Mouse (Mus musculus) kidney, embryonic 14.5 days (tissue): Measurements from ENCODE around the gene Gm36210. TPM values are rescaled to one million over a fixed set of nuclear protein-coding genes. Genes with fewer than 3 reads are reported as not detected.
A peak's percentile ranks its signal among the peaks of the same experiment; 100 is the strongest.

Experiments used
- ATAC-seq: fragments of 200-750 bp; cut with Nextera tagmentation; 2 replicates; pipeline ENCODE4 v1.8.0; 2017; ENCODE audit warnings: moderate number of reproducible peaks, mild to moderate bottlenecking, moderate TSS enrichment, moderate library complexity; ENCODE audit not compliant: low FRiP score, low TSS enrichment
- H3K27ac ChIP-seq: fragments of 300-500 bp; sonication (generic); 2 replicates; pipeline ENCODE4 v1.5.1; 2014; ENCODE audit warnings: low read depth, mild to moderate bottlenecking, low read length, moderate library complexity, mixed read lengths
- H3K27me3 ChIP-seq: fragments of 300-500 bp; sonication (generic); 2 replicates; pipeline ENCODE4 v1.6.1; 2014; ENCODE audit warnings: mild to moderate bottlenecking, low read length; ENCODE audit not compliant: control insufficient read depth, insufficient read depth
- H3K36me3 ChIP-seq: fragments of 300-500 bp; sonication (generic); 2 replicates; pipeline ENCODE4 v1.6.1; 2014; ENCODE audit warnings: low read length, mixed read lengths; ENCODE audit not compliant: control insufficient read depth, insufficient read depth
- H3K4me1 ChIP-seq: fragments of 300-500 bp; sonication (generic); 2 replicates; pipeline ENCODE4 v1.6.1; 2014; ENCODE audit warnings: low read length, mixed read lengths; ENCODE audit not compliant: control insufficient read depth, insufficient read depth
- H3K4me2 ChIP-seq: fragments of 300-500 bp; sonication (generic); replicated peaks from 2 replicates; pipeline ENCODE4 v1.6.1; 2014; ENCODE audit warnings: low read depth, mild to moderate bottlenecking, low read length
- H3K4me3 ChIP-seq: fragments of 300-500 bp; sonication (generic); 2 replicates; pipeline ENCODE4 v1.5.1; 2014; ENCODE audit warnings: mild to moderate bottlenecking, low read length
- H3K9ac ChIP-seq: fragments of 300-500 bp; sonication (generic); 2 replicates; pipeline ENCODE4 v1.6.1; 2014; ENCODE audit warnings: low read depth, mild to moderate bottlenecking, low read length, moderate library complexity
- H3K9me3 ChIP-seq: fragments of 300-500 bp; sonication (generic); 2 replicates; pipeline ENCODE4 v1.6.1; 2016; ENCODE audit warnings: low read length; ENCODE audit not compliant: control insufficient read depth
- WGBS: fragments of 180-500 bp; shearing (Covaris S2); extraction: QIAGEN DNeasy Blood & Tissue Kit; methylation state at CpG from one replicate; pipeline ENCODE4 v1.1.7; 2014; 5-methylcytosine and 5-hydroxymethylcytosine counted together
- polyA plus RNA-seq: library from polyadenylated mRNA; unstranded; fragments of >200 nt; fragmentation: Nextera tagmentation; extraction: Ambion mirVana; gene quantifications from 2 replicates; pipeline ENCODE4 v1.2.1, GENCODE M21; 2014

Gene Gm36210
- polyA plus RNA-seq, 1 experiment from 2014 or later: 0.22 TPM

- 65% methylated on average over 10 of the region's 11 CpGs for WGBS
- no peak overlapping the region for H3K9ac ChIP-seq
- H3K27me3 ChIP-seq: no peaks in the 10 kb centered on the region
- H3K4me1 ChIP-seq: no peaks in the 10 kb centered on the region
- H3K9me3 ChIP-seq: no peaks in the 10 kb centered on the region
- no peak overlapping the region for H3K27ac ChIP-seq
- H3K36me3 ChIP-seq: no peaks in the 10 kb centered on the region
- H3K4me2 ChIP-seq: no peak overlapping the region
- ATAC-seq: no peak
- H3K4me3 ChIP-seq: no peak overlapping the region
Measured at GRCm38 (mm10) chr7:4937392-4937791, 31.1 kb upstream of the Gm36210 start.

GRCm38 (mm10) chr7:4936832-4937231 lies 30.5 kb upstream of the Gm36210 start:
- Histone ChIP-seq H3K27ac (no peak overlapping the region), H3K4me2 (no peak overlapping the region), H3K27me3 (no peaks in the 10 kb centered on the region), H3K36me3 (no peaks in the 10 kb centered on the region), H3K4me3 (no peak overlapping the region), H3K4me1 (no peaks in the 10 kb centered on the region), H3K9ac (no peak overlapping the region), H3K9me3 (no peaks in the 10 kb centered on the region)
- no peak for ATAC-seq
- 79% methylated on average over 10 of the region's 10 CpGs for WGBS

GRCm38 (mm10) chr7:4934160-4934914 lies 28.0 kb upstream of the Gm36210 start:
- no peak for ATAC-seq
- no peaks in the 10 kb centered on the region for H3K27me3 ChIP-seq
- H3K9me3 ChIP-seq: no peaks in the 10 kb centered on the region
- H3K4me2 ChIP-seq: no peak overlapping the region
- H3K4me3 ChIP-seq: no peak overlapping the region
- H3K4me1 ChIP-seq: no peaks in the 10 kb centered on the region
- no peak overlapping the region for H3K9ac ChIP-seq
- 80% methylated on average over 4 of the region's 4 CpGs for WGBS
- H3K36me3 ChIP-seq: no peaks in the 10 kb centered on the region
- no peak overlapping the region for H3K27ac ChIP-seq

DNA sequence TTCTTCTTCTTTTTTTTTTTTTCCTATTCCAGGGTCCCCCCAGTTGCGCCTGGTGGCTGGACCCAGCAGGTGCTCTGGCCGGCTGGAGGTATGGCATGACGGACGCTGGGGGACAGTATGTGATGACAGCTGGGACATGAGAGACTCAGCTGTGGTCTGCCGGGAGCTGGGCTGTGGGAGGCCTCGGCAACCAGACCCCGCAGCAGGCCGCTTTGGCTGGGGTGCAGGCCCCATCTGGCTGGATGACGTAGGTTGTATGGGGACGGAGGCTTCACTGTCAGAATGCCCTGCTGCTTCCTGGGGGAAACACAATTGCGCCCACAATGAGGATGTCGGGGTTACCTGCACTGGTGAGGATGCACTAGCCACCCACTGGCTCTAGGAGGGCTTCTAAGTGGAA lies 26.8 kb upstream of the Gm36210 start:
- H3K36me3 ChIP-seq: no peaks in the 10 kb centered on the region
- H3K9me3 ChIP-seq: no peaks in the 10 kb centered on the region
- H3K4me1 ChIP-seq: 0 out of 2 replicates have a peak, but pooled peaks cover 3% of the 10 kb centered on the region
- no peak overlapping the region for H3K27ac ChIP-seq
- H3K4me3 ChIP-seq: no peak overlapping the region
- H3K27me3 ChIP-seq: no peaks in the 10 kb centered on the region
- ATAC-seq: no peak
- H3K4me2 ChIP-seq: no peak overlapping the region
- no peak overlapping the region for H3K9ac ChIP-seq
- 84% methylated on average over 12 of the region's 12 CpGs for WGBS

- H3K27ac ChIP-seq: no peak overlapping the region
- ATAC-seq: no peak
- no peaks in the 10 kb centered on the region for H3K27me3 ChIP-seq
- H3K4me3 ChIP-seq: no peak overlapping the region
- peaks cover 39% of the 10 kb centered on the region for H3K4me1 ChIP-seq
- H3K4me2 ChIP-seq: no peak overlapping the region; the same call in 1 of the 2 replicates
- peak overlapping the region; percentile 44; the same call in 1 of the 2 replicates for H3K9ac ChIP-seq
- 48% methylated on average over 17 of the region's 17 CpGs for WGBS
- no peaks in the 10 kb centered on the region for H3K36me3 ChIP-seq
- H3K9me3 ChIP-seq: no peaks in the 10 kb centered on the region
Measured at GRCm38 (mm10) chr7:4928323-4928722, 22.0 kb upstream of the Gm36210 start.

DNA sequence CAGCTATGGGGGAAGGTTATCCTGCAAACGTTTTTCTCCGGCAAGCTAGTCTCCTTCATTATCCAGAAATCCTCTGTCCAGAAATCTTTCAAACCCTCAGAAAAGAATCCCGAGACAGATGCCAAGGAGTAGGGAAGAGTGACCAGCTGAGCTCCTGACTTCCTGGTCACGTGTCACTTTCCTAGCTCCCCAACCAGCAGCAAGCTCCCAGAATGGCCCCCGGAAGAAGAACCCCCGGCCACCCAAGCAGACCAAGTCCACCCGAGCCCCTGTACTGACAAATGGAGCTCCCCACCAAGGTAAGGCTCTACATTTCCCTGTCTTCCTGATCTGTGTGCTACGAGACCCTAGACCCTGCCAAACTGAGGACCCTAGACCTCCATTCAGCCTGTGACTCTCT lies 21.4 kb upstream of the Gm36210 start:
- Histone ChIP-seq H3K9me3 (no peaks in the 10 kb centered on the region), H3K9ac (no peak overlapping the region), H3K27me3 (no peaks in the 10 kb centered on the region), H3K4me3 (no peak overlapping the region), H3K4me1 (peaks cover 45% of the 10 kb centered on the region), H3K27ac (no peak overlapping the region), H3K36me3 (no peaks in the 10 kb centered on the region), H3K4me2 (no peak overlapping the region)
- no peak for ATAC-seq
- 55% methylated on average over 8 of the region's 8 CpGs for WGBS

DNA sequence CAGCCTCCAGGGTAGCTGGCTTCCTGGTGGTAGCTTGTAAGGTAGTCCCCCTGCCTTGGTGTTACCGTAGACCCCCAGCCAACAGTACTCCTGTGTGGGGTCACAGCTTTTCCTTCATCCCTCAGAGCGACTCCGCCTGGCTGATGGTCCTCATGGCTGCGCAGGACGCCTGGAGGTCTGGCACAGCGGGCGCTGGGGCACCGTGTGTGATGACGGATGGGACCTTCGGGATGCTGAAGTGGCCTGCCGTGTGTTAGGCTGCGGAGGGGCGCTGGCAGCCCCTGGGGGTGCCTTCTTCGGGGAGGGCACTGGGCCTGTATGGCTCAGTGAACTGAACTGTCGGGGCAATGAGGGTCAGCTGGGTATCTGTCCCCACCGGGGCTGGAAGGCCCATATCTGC lies 20.5 kb upstream of the Gm36210 start:
- 65% methylated on average over 16 of the region's 16 CpGs for WGBS
- Histone ChIP-seq H3K4me3 (no peak overlapping the region), H3K36me3 (no peaks in the 10 kb centered on the region), H3K9ac (no peak overlapping the region), H3K27me3 (no peaks in the 10 kb centered on the region), H3K4me1 (peaks cover 51% of the 10 kb centered on the region), H3K27ac (no peak overlapping the region), H3K4me2 (no peak overlapping the region), H3K9me3 (no peaks in the 10 kb centered on the region)
- ATAC-seq: no peak

DNA sequence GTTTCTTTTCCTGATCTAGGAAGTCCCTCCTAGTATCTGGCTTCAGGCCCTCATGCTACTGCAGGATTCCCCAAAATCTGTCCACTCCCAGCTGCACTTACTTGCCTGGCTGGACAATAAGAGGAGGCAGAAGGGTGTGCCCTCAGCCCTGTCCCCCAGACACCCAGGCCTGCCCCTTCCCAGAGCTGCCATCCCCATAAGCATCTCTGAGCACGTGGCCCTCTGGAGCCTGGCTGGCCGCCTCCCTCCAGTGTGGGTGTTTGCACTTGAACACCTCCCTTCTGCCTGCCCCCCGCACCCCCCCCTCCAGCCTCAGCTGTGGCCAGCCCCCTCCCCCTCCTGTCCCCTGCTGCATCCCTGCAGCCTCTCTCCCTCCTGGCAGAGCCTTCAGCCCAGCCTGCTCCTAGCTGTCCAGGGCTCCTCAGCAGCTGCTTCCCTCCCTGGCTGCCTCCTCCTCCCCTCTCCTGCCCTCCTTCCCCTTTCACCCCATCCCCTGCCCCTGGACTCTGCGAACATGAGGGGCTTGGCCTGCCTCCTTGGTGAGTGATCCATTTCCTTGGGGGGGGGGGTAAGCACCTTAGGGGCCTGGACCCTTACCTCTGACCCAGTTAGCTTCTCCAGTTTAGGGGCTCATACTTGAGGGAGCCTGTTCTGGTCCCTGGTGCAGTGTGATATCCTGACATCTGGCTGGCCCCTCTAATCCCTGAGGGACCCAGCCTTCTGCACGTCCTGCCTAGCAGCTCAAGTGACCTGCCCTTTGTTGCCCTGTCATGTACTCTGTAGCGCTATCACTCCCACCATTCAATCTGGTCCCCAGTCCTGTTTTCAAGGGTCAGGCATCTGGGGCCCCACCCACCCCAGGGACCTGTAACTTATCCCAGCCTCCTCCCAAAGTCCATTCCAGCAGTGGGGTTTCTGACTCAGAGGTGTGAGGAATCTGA lies 19.4 kb upstream of the Gm36210 start, which contains the start of gene Ssc5d:
TSS of gene Ssc5d (plus strand) at position 345 of the 941 bp plus-strand sequence.
- WGBS: 12% methylated on average over 5 of the region's 6 CpGs
- Histone ChIP-seq H3K4me2 (peak within 1 kb of the TSS; percentile 2; the same call in 1 of the 2 replicates), H3K27ac (peak within 1 kb of the TSS; percentile 94), H3K4me1 (peaks cover 52% of the 10 kb centered on the region), H3K9me3 (no peaks in the 10 kb centered on the region), H3K36me3 (peaks cover 3% of the 10 kb centered on the region), H3K9ac (peak within 1 kb of the TSS; percentile 40; the same call in 1 of the 2 replicates), H3K27me3 (no peaks in the 10 kb centered on the region), H3K4me3 (no peak within 1 kb of the TSS)
- ATAC-seq: peak; percentile 39
